Mouse (Mus musculus): Measurements from ENCODE around the gene Parp12.

Gene Parp12

DNA sequence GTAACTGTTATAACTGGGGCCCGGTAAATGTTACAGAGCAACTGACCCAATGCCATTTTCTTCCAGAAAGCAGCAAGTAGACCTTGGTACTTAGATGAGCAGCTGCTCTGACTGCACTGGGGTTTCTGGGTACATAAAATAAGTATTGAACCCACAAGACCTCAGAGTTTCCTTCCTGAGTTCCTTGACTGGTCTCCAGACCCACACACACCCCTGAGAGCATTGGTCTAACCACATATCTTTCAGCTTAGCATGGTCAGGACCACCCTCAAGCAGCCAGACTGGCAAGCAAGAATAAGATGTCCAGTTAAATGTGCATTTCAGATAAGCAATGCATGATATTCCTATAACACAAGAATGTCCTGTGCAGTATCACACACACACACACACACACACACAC, 61.0 kb downstream of the Parp12 start:
- DNase-seq (ENCODE audit: low spot score) = no peak

DNA sequence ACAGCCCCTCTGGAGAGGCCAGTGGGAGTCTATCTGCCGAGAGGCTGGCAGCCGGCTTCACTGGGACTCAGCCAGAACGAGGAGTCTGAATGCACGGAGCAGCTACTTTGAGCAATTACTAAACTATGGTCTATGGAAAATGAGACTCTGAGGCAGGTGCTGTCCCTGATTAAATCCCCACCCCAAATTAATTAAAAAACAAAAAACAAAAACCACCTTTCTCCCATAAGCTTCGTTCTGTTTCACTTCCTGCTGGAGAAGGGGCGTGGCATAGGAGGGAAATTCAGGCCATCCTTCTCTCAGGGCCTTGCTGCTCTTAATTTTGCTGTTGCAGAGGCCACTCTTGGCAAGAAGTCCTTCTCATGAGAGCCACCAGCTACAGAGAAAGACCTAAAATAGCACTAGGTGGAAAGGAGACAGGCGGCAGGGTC, 62.3 kb downstream of the Parp12 start:
- no peak for DNase-seq (ENCODE audit: low spot score)

DNA sequence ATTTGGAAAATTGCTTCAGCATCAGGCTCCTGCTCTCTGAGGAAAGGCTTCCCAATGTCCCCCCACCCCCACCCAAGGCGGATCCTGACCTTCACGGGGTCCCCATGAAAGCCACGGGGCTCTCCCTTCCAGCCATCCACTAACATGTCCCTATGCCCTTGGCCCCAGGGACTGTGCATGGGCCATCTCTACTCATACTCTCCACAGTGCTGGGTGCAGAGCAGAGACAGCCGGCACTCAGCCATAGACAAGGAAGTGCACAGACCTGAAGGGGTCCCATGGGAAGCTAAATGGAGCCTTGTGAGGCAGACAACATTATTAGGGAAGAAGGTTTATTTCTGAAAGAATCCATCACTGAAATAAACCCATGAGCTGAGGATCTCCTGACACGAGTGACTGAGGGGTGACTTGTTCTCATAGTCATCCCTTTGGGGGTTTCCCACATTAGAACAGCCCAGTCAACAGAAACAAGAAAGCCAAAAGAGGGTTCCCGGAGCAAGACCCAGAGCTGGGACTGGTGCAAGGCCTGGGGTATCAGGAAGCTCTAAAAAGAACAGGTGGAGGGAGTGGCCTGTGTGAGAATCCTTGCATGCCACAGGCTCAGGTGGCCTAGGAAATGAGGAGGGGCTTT, 63.2 kb downstream of the Parp12 start:
- DNase-seq (ENCODE audit: low spot score) = no peak

DNA sequence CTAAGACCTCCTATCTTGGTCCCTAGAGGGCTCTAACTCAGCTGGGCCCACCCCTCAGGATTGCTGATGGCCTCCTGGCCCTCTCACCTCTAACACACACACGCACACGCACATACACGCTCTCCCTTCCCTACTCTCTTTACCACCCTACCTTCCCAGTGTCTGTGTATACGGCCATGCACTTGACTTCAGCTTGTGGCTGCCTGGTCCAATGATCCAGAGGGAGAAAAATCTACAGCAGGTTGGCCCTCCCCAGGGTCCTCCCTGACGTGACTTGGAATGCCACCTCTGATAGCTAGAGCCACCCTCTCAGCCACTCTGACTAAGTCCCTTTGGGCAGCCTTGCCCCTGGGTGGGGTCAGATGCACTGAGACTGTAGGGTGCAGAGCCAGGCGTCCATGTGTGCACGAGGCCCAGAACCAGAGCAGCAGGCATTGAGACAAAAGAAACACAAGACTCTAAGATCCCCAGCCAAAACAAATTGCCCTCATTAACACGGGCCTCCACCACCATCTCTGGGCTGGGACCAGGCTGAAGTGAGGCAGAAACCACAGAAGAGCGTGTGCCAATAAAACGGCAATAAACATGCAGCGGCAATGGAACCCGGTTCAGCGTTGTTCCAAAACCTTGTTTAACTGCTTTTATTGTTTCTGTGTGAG, 63.8 kb downstream of the Parp12 start:
- DNase-seq (ENCODE audit: low spot score) = no peak

DNA sequence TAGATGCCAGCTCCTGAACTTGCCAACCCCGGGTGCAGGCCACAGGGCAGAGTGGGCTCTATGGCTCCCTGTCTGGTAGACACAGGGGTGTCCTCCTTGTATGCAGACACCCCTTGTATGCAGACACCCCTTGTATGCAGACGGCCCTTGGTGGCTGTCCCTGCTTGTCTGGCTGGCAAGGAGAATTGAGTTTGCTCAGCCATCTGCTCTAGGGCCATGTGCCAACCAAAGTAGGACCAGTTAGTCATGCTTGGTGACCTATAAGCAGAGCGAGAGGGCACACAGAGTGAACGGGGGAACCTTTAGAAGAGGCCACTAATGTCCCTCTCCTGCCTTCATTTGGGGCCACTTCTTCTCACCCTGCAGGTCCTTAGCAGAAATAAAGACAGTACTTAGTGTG, 65.5 kb downstream of the Parp12 start:
- DNase-seq (ENCODE audit: low spot score) = no peak

DNA sequence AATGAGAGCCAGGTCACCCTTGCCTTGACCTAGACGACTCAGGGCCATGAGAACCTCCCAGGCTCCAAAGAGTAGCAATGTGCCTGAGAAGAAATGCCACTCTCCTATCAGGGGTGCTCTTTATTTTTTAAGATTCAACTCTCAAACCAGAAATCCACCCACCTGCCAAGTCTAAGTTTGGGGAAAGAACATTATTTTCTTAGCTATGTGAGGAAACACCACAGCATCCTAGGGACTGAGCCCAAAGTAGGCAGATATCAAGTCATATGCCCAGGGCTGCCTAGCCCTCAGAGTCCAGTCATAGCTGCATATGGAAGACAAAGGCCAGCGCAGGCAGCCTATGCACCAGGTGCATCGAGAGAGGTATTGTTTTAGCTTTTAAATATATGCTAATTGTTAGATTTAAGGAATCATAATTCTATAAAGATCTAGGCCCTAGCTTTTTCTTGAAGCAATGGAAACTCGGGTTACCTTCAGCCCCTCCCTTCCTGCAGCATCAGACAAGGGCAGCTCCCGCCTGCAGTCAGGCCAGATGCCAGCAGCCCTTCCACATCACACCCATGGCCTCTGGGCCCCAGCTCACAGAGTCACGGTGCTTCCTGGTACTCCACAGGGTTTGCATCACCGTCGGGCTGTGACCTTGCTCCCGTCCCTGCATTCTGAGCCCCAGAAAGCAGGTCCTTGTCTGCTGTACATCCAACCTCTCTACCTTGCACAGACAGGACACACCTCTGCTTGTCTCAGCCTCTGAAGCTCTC, 66.2 kb downstream of the Parp12 start:
- DNase-seq (ENCODE audit: low spot score) = no peak

DNA sequence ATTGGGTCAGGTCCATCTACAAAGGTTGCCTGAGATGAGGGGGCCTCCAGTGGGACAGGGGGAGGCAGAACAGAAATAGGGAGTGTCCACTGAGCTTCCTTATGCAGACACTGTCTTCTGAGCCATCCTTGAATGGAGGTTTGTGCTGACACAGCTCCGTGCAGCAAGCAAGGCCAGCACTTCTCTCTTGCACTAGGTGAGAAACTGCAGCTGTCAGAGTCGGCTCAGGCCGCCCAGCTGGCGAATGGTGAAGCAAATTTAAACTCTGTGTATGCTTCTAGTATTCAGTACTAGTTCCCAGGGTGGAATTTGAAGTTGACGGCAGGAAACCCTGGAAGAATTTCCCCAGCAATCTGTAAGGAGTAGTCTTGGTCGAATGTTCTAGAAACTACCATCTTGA, 67.3 kb downstream of the Parp12 start:
- DNase-seq (ENCODE audit: low spot score) = no peak

DNA sequence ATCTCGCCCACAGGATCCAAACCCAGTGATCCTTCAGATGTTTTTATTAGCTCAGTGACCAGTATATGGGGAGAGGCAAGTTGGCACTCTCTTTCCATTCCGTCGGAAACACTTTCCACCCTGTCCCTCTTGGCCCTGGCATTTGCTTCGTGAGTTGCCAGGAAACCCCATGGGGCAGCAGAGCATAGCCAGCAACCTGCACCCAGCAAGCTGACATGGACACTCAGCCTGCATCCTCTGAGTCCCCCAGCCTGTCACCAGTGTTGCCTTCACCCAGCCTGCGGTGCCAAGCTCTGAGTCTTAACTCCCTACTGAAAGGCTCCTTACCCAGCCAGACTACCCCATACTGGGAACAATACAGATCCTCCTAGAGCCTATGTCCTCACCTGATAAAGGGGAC, 69.0 kb downstream of the Parp12 start:
- DNase-seq (ENCODE audit: low spot score) = peak; percentile 33

DNA sequence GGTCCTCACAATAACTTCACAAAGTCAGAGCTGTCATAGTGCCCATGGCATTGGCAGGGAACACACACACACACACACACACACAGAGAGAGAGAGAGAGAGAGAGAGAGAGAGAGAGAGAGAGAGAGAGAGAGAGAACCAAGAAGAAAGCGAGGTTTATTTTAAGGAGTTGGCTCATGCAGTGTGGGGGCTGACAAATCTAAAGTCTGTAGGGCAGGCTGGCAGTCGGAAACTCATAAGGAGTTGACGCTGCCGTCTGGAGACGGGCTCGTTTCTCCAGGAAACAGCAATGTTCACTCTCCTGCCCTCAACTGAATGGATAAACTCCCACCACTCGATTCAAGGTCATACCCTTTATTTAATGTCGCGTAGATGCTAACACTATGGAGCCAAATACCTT, 77.7 kb downstream of the Parp12 start:
- DNase-seq (ENCODE audit: low spot score) = no peak
